8 mouse cellular contexts compared by ENCODE assay signal in the genomic region with DNA sequence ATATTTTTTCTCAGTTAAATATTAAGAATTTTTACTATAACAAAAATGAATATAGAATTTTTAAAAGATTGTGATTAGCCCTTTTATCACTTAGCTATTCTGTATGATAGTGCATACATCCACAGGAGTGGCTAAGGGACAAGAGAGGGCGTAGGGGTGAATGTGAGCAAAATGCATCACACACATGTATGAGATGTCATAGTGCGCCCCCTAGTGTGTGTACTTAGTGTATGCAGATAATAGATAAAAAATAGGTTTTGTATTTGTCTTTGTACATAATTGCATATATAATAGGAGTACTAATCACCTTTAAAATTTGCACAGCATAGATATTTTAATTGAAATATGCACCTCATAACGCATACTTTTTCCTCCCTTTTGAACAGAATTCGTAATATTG. TPM values are rescaled to one million over a fixed set of nuclear protein-coding genes. Genes with fewer than 3 reads are reported as not detected.
DNase-seq lines count a peak whose midpoint lies in the region; ATAC-seq lines count a peak whose summit lies in the region.

No protein-coding gene starts in this region.

- ATAC-seq in inflammation-experienced regulatory T-cells, adult 6 months = peak; percentile 89

- peak; percentile 23 to 63 for DNase-seq in heart, postnatal 10 days
- no peak for DNase-seq in heart, postnatal 25 days (ENCODE audit: low spot score)
- DNase-seq in urinary bladder, postnatal 25 days (ENCODE audit: low spot score) = peak; percentile 51
- no peak for DNase-seq in urinary bladder, adult 2 months (ENCODE audit: low spot score)
- peak; percentile 21 for DNase-seq in cerebellum, adult 9-11 months
- DNase-seq in retina, postnatal 1 day = peak; percentile 75
- no peak for DNase-seq in layer of hippocampus, adult 8-10 months (ENCODE audit: low spot score in 2 of 2)

- intact Hi-C loops in heart, postnatal 10 days (cut with DNase I) = loop anchor here (10.0 kb wide), 1 partner anchor 291 kb away; no protein-coding TSS in a partner anchor
- intact Hi-C loops in heart, postnatal 25 days (cut with DNase I) = no loop called here

RNA-seq across cellular contexts. Expression of a gene that starts 8.1 kb away (rescaled TPM):
- 10 to 100 TPM; 37.9 to 42.5 TPM for total RNA-seq in heart, postnatal 10 days (2021)
- total RNA-seq in heart, postnatal 25 days (2021) = 10 to 100 TPM; 49.0 to 51.3 TPM
- 23.5 and 24.4 TPM in 2 replicates for polyA plus RNA-seq in urinary bladder, adult 2 months (2012; rRNA removed)
- 10 to 100 TPM; 32.8 to 50.8 (median 46.4) TPM for polyA plus RNA-seq in inflammation-experienced regulatory T-cells, adult 6 months (2017; shearing (Covaris generic))
- 10 to 100 TPM; 24.0 to 36.5 (median 30.5) TPM for total RNA-seq in layer of hippocampus, adult 8-10 months (2022)

RNA-seq across cellular contexts. Expression of a gene that starts 8.1 kb away (rescaled TPM):
- 10 to 100 TPM; 62.7 to 65.3 TPM for total RNA-seq in heart, postnatal 10 days (2021)
- total RNA-seq in heart, postnatal 25 days (2021) = 10 to 100 TPM; 42.8 to 43.9 TPM
- polyA plus RNA-seq in urinary bladder, adult 2 months (2012; rRNA removed) = 105 and 145 TPM in 2 replicates
- 100 to 1,000 TPM; 126 to 177 (median 127) TPM for polyA plus RNA-seq in inflammation-experienced regulatory T-cells, adult 6 months (2017; shearing (Covaris generic))
- 10 to 100 TPM; 33.2 to 55.1 (median 44.1) TPM for total RNA-seq in layer of hippocampus, adult 8-10 months (2022)

RNA-seq across cellular contexts. Expression of a gene that starts 46.8 kb away (rescaled TPM):
- total RNA-seq in heart, postnatal 10 days (2021) = 10 to 100 TPM in 1 of 2 experiments, under 1 TPM in 1; 0.48 to 14.0 TPM
- 10 to 100 TPM in 1 of 2 experiments, not detected in 1; 10.5 TPM for total RNA-seq in heart, postnatal 25 days (2021)
- polyA plus RNA-seq in urinary bladder, adult 2 months (2012; rRNA removed) = 8.9 and 12.4 TPM in 2 replicates
- 1 to 10 TPM; 2.7 to 8.8 (median 6.8) TPM for polyA plus RNA-seq in inflammation-experienced regulatory T-cells, adult 6 months (2017; shearing (Covaris generic))
- total RNA-seq in layer of hippocampus, adult 8-10 months (2022) = under 1 TPM in 2 of 4 experiments, not detected in 2; 0.43 to 0.87 TPM

RNA-seq across cellular contexts. Expression of a gene that starts 52.3 kb away (rescaled TPM):
- 10 to 100 TPM; 24.3 to 29.8 TPM for total RNA-seq in heart, postnatal 10 days (2021)
- total RNA-seq in heart, postnatal 25 days (2021) = 10 to 100 TPM; 20.8 to 23.2 TPM
- 99.2 and 113 TPM in 2 replicates for polyA plus RNA-seq in urinary bladder, adult 2 months (2012; rRNA removed)
- polyA plus RNA-seq in inflammation-experienced regulatory T-cells, adult 6 months (2017; shearing (Covaris generic)) = 100 to 1,000 TPM in 1 of 3 experiments, 10 to 100 TPM in 2; 58.3 to 103 (median 64.1) TPM
- total RNA-seq in layer of hippocampus, adult 8-10 months (2022) = 100 to 1,000 TPM; 114 to 546 (median 290) TPM

Comparison
In these comparisons a context has a peak if more than half of its experiments do, and no peak if none do; other contexts are left out.
1. DNase-seq: peak in heart, postnatal 10 days (2 of 2), urinary bladder, postnatal 25 days (single experiment), cerebellum, adult 9-11 months (single experiment) and retina, postnatal 1 day (single experiment); none in heart, postnatal 25 days (single experiment), urinary bladder, adult 2 months (single experiment) and layer of hippocampus, adult 8-10 months (0 of 2).